Mouse (Mus musculus) lung, postnatal 14 days (tissue): Measurements from ENCODE around the gene Gm10153.
A peak's percentile ranks its signal among the peaks of the same experiment; 100 is the strongest.
"Not testable (repeated sequence)": the region's sequence is repeated elsewhere in the genome, so short reads cannot be mapped to it uniquely, and the experiment has no call there.

Experiments
- DNase-seq: peaks from one replicate; pipeline ENCODE4 v3.0.0; 2021

The Gm10153 gene

GRCm38 (mm10) chr7:142190289-142190688, at the start of gene Gm10153:
Gene Gm10153, minus strand, starts transcription at chr7:142190389.
- DNase-seq = no peak

GRCm38 (mm10) chr7:142231540-142231939, 41.4 kb upstream of the Gm10153 start:
- no peak for DNase-seq

GRCm38 (mm10) chr7:142229871-142230270, 39.7 kb upstream of the Gm10153 start, which contains the start of gene Krtap5-5:
Gene Krtap5-5, minus strand, starts transcription at chr7:142229971.
- not testable (repeated sequence) for DNase-seq

GRCm38 (mm10) chr7:142224518-142224917, 34.3 kb upstream of the Gm10153 start:
- no peak for DNase-seq

- DNase-seq = not testable (repeated sequence)
These were observed 21.9 kb upstream of the Gm10153 start for GRCm38 (mm10) chr7:142212136-142212535.

- no peak for DNase-seq
These were observed 21.4 kb upstream of the Gm10153 start, which contains the start of gene Gm7579 for GRCm38 (mm10) chr7:142211559-142211958. Gene Gm7579, plus strand, starts transcription at chr7:142211859.

GRCm38 (mm10) chr7:142206891-142207290, 16.7 kb upstream of the Gm10153 start:
- DNase-seq = not testable (repeated sequence)

GRCm38 (mm10) chr7:142205488-142205887, 15.3 kb upstream of the Gm10153 start:
- no peak for DNase-seq

- DNase-seq = no peak
These were observed 10.9 kb upstream of the Gm10153 start, which contains the start of gene Krtap5-3 for GRCm38 (mm10) chr7:142201064-142201463. Gene Krtap5-3, plus strand, starts transcription at chr7:142201364.

- DNase-seq = no peak
These were observed 8.6 kb upstream of the Gm10153 start for GRCm38 (mm10) chr7:142198748-142199147.

- no peak for DNase-seq
These were observed 2.0 kb downstream of the Gm10153 start for GRCm38 (mm10) chr7:142188156-142188555.

- DNase-seq = no peak
These were observed 9.2 kb downstream of the Gm10153 start for GRCm38 (mm10) chr7:142181021-142181420.

- no peak for DNase-seq
These were observed 11.5 kb downstream of the Gm10153 start for GRCm38 (mm10) chr7:142178685-142179084.

GRCm38 (mm10) chr7:142175905-142176304, 14.3 kb downstream of the Gm10153 start, which contains the start of gene Krtap5-2:
Gene Krtap5-2, minus strand, starts transcription at chr7:142176005.
- DNase-seq = not testable (repeated sequence)

- DNase-seq = no peak
These were observed 20.4 kb downstream of the Gm10153 start for GRCm38 (mm10) chr7:142169836-142170235.

GRCm38 (mm10) chr7:142165639-142166038, 24.6 kb downstream of the Gm10153 start, which contains the start of gene Gm4553:
Gene Gm4553, minus strand, starts transcription at chr7:142165739.
- not testable (repeated sequence) for DNase-seq

GRCm38 (mm10) chr7:142159366-142159765, 30.8 kb downstream of the Gm10153 start:
- DNase-seq = no peak

- not testable (repeated sequence) for DNase-seq
These were observed 33.2 kb downstream of the Gm10153 start, which contains the start of gene Gm29735 for GRCm38 (mm10) chr7:142157013-142157412. Gene Gm29735, minus strand, starts transcription at chr7:142157113.

- DNase-seq = no peak
These were observed 34.9 kb downstream of the Gm10153 start for GRCm38 (mm10) chr7:142155308-142155707.

- no peak for DNase-seq
These were observed 38.0 kb downstream of the Gm10153 start for GRCm38 (mm10) chr7:142152191-142152590.

- DNase-seq = no peak
These were observed 41.6 kb downstream of the Gm10153 start for GRCm38 (mm10) chr7:142148633-142149032.

GRCm38 (mm10) chr7:142146033-142146432, 44.2 kb downstream of the Gm10153 start:
- DNase-seq = peak; percentile 68

GRCm38 (mm10) chr7:142145413-142145940, 44.7 kb downstream of the Gm10153 start:
- DNase-seq = no peak

- no peak for DNase-seq
These were observed 45.7 kb downstream of the Gm10153 start, which contains the start of gene Gm45337 for GRCm38 (mm10) chr7:142144507-142144906. Gene Gm45337, minus strand, starts transcription at chr7:142144607.
